In the genomic region with DNA sequence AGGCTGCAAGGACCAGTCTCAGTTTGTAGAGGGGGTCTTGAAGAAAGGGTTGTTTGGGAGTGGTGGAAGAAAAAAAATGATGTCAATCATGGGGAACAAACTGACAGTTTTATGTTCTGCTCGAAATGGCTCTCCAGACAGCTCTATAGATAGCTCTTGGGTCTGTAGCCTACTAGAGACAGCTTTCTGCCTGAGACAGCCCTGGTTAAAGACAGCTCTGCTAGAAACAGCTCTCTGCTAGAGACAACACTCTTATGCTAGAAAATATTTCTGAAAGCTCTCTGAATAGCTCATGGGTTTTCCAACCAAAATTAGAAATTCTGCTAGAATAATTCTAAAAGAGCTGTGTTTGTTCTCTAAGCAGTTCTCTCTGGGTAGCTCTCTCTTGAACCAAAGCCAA, we compare ENCODE assay signal across 15 mouse cellular contexts.
"Had no signal": no experiment of that assay in that cellular context is flagged by ENCODE, and none has a peak within 500 bp of the region (broad histone marks: within the 10 kb centered on the region; RNA-seq: fewer than 3 reads in every experiment).

No protein-coding gene starts in this region.

- ATAC-seq: liver, postnatal 0 days; lung, postnatal 0 days; midbrain, embryonic 13.5 days; midbrain, embryonic 16.5 days had no signal

- DNase-seq: liver, postnatal 0 days; lung, adult 2 months; lung, postnatal 14 days; lung, postnatal 36 days; retina, postnatal 1 day; right cerebral cortex, adult 18-20 months; right cerebral cortex, postnatal 25 days; right cerebral cortex, postnatal 4 days; spleen, adult 18-20 months; thymus, adult 2 months; thymus, postnatal 25 days; thymus, postnatal 4 days had no signal
